Mouse (Mus musculus): ENCODE results near the gene Ifit1bl1. TPM values are rescaled to one million over a fixed set of nuclear protein-coding genes. Genes with fewer than 3 reads are reported as not detected.
"Not testable (repeated sequence)": the region's sequence is repeated elsewhere in the genome, so short reads cannot be mapped to it uniquely, and the experiment has no call there.

Gene Ifit1bl1
- polyA plus RNA-seq, 1 experiment = 0.40 TPM

DNA sequence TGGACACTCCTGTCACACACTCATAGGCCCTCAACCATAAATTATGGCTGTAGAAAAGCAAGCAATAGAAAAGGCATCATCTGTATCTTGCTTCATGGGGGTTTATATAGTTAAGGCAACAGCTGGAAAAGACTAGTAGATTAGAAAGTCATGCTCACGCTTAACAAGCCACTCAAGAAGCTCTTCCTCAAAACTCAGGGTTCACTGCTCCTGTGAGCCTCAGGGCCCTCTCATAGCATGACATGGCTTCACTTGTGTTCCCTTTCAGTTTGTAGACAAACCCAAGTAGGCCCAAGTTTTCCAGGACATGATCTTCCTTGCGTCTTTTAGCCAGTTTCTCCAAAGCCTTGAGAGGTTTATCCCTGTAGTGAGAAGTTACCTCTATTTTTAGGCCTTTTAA, 8.3 kb downstream of the Ifit1bl1 start:
- no peak overlapping the region for H3K27ac ChIP-seq (ENCODE audit: insufficient read depth, low read length)
- H3K4me3 ChIP-seq (ENCODE audit: insufficient read depth, low read length) = no peak overlapping the region
- peaks cover 1% of the 10 kb centered on the region; the same call in 1 of the 2 replicates for H3K4me1 ChIP-seq (ENCODE audit: control insufficient read depth, insufficient read depth, low read length)
- TF ChIP-seq CTCF (IDR thresholded peaks at IDR 0.05; ENCODE audit: borderline replicate concordance, insufficient read depth, low read length) = no peak

- TF ChIP-seq CTCF (IDR thresholded peaks at IDR 0.05; ENCODE audit: borderline replicate concordance, insufficient read depth, low read length) = no peak
- no peak for TF ChIP-seq POLR2A (IDR thresholded peaks at IDR 0.05; ENCODE audit: low read depth, low read length)
- Histone ChIP-seq H3K27ac (ENCODE audit: insufficient read depth, low read length) (no peak overlapping the region), H3K4me1 (ENCODE audit: control insufficient read depth, insufficient read depth, low read length) (no peaks in the 10 kb centered on the region), H3K4me3 (ENCODE audit: insufficient read depth, low read length) (no peak overlapping the region)
Observed at GRCm38 (mm10) chr19:34588959-34589358, 12.8 kb downstream of the Ifit1bl1 start.

DNA sequence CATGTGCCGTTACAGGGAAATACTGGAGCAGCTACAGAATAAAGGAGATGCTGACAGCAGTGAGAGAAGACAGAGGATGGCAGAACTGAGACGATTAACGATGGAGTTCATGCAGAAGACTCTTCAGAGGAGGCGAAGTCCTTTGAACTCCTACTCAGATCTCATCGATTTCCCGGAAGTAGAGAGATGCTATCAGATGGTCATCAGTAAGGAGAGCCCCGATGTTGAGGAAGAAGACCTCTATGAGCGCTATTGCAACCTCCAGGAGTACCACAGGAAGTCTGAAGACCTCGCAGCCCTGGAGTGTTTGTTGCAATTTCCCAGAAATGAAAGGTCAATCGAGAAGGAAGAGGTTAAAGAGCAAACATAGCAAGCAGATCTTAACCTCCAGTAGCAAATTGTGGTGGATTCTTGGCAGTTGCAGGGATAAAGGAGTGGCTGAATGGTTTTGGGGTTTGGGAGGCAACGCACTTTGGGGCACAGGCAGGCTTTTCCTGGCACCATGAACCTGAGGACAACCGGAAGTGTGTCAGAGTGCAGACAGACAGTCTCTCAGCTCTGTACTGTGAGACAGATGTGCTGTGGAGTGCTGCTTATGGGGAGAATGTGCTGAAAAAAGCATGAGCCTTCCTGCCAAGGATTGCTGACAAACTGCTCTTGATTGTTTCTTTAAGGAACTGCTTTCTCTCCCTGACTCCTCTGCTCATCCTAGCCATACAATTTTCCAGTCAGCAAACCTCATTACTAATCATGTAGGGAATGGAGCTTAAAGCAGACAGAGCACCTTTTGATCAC, 13.7 kb downstream of the Ifit1bl1 start:
- not testable (repeated sequence) for H3K4me3 ChIP-seq (ENCODE audit: insufficient read depth, low read length); H3K27ac ChIP-seq (ENCODE audit: insufficient read depth, low read length); H3K4me1 ChIP-seq (ENCODE audit: control insufficient read depth, insufficient read depth, low read length)

- not testable (repeated sequence) for H3K4me3 ChIP-seq (ENCODE audit: insufficient read depth, low read length); H3K4me1 ChIP-seq (ENCODE audit: control insufficient read depth, insufficient read depth, low read length)
Observed at GRCm38 (mm10) chr19:34585740-34586458, 15.9 kb downstream of the Ifit1bl1 start.

DNA sequence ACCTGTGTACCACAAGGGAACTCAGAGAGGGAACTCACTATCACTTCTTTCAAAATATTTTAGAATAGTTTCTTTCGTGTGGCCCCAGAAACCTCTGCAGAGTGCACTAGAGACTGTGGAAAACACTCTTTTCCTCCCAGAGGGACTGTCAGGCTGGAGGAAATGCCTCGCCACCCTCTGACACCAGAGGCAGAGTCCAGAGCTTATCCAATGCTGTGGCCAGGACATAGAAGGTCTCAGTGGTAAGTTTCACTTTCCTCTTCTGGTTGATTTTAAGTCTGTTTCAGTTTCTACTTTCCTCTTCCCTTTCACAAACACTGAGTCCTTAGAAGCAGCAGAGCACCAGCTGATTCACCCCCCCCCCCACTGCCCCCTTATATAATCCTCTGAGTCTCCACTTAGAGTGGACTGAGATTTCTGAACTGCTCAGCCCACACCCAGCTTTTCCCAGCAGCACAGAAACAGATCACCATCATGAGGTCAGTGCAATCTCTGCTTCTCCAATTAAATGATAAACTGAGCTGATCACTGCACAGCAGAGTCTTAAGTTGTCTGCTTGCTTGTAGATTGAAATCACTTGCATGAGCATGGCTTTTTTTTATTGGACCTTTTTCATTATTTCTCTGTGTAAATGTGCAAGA, 18.5 kb downstream of the Ifit1bl1 start, which contains the start of gene Ifit3:
Gene Ifit3, plus strand, starts transcription at position 406 of the 641 bp plus-strand sequence.
- not testable (repeated sequence) for H3K27ac ChIP-seq (ENCODE audit: insufficient read depth, low read length); H3K4me3 ChIP-seq (ENCODE audit: insufficient read depth, low read length); H3K4me1 ChIP-seq (ENCODE audit: control insufficient read depth, insufficient read depth, low read length)

More at GRCm38 (mm10) chr19:34585740-34586458, 15.9 kb downstream of the Ifit1bl1 start:
- H3K27ac ChIP-seq (ENCODE audit: insufficient read depth, low read length) = not testable (repeated sequence)

DNA sequence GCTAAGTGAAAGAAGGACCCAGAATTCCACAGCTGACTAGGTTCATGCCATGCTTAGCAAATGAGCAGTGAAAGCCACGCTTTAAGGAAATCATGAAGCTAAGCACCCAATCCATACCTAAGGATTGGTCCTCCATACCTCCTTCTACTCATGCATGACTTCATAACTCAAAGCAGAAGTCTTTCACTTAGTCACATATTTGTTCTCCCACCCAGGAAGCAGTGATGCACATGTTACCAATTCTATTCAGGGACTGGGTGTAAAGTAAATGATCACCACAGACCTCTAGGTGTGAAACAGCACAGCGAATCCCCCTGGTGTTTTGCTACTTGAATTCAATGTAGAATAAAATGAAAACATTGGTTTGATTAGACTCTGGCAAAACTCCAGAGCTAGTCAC, 19.1 kb downstream of the Ifit1bl1 start:
- not testable (repeated sequence) for H3K4me1 ChIP-seq (ENCODE audit: control insufficient read depth, insufficient read depth, low read length); H3K4me3 ChIP-seq (ENCODE audit: insufficient read depth, low read length); H3K27ac ChIP-seq (ENCODE audit: insufficient read depth, low read length)

DNA sequence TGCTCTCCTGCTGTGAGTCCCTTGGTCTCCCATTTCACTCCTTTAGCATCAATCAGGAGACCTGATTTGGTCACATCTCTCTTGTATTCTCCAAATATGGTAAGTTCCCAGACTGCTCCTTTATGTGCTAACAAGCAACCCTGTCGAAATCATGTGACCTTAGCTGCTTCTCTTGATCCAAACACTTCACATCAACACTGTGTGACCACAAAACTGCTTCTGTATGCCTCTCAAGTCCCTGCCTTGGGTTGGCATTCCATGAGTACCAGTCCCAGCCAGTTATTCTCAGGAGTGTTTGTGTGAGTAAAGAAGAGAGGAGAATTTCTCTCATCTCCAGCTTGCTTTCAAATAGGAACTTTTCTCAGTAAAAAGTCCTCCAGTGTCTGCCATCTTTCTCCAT, 24.6 kb downstream of the Ifit1bl1 start:
- Histone ChIP-seq H3K4me1 (ENCODE audit: control insufficient read depth, insufficient read depth, low read length) (peaks cover 2% of the 10 kb centered on the region; the same call in 1 of the 2 replicates), H3K4me3 (ENCODE audit: insufficient read depth, low read length) (no peak overlapping the region), H3K27ac (ENCODE audit: insufficient read depth, low read length) (no peak overlapping the region)
- TF ChIP-seq POLR2A (IDR thresholded peaks at IDR 0.05; ENCODE audit: low read depth, low read length) (no peak), CTCF (IDR thresholded peaks at IDR 0.05; ENCODE audit: borderline replicate concordance, insufficient read depth, low read length) (no peak)

DNA sequence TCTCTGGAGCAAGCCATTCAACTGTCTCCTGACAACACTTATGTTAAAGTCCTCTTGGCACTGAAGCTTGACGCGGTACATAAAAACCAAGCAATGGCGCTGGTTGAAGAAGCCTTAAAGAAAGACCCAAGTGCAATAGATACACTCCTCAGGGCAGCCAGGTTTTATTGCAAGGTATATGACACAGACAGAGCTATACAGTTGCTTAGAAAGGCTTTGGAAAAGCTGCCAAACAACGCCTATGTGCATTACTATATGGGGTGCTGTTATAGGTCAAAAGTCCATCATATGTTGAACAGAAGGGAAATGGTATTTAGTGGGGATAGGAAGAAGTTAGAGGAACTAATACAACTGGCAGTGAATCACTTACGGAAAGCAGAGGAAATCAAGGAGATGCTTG, 28.1 kb downstream of the Ifit1bl1 start:
- no peak overlapping the region for H3K27ac ChIP-seq (ENCODE audit: insufficient read depth, low read length)
- TF ChIP-seq CTCF (IDR thresholded peaks at IDR 0.05; ENCODE audit: borderline replicate concordance, insufficient read depth, low read length) (no peak), POLR2A (IDR thresholded peaks at IDR 0.05; ENCODE audit: low read depth, low read length) (no peak)
- peaks cover 4% of the 10 kb centered on the region for H3K4me1 ChIP-seq (ENCODE audit: control insufficient read depth, insufficient read depth, low read length)
- no peak overlapping the region for H3K4me3 ChIP-seq (ENCODE audit: insufficient read depth, low read length)

- H3K27ac ChIP-seq (ENCODE audit: insufficient read depth, low read length) = no peak overlapping the region
- peaks cover 4% of the 10 kb centered on the region for H3K4me1 ChIP-seq (ENCODE audit: control insufficient read depth, insufficient read depth, low read length)
- no peak for TF ChIP-seq POLR2A (IDR thresholded peaks at IDR 0.05; ENCODE audit: low read depth, low read length)
- no peak for TF ChIP-seq CTCF (IDR thresholded peaks at IDR 0.05; ENCODE audit: borderline replicate concordance, insufficient read depth, low read length)
- H3K4me3 ChIP-seq (ENCODE audit: insufficient read depth, low read length) = no peak overlapping the region
Observed at GRCm38 (mm10) chr19:34571080-34571479, 30.7 kb downstream of the Ifit1bl1 start.

- H3K4me3 ChIP-seq (ENCODE audit: insufficient read depth, low read length) = no peak overlapping the region
- no peak for TF ChIP-seq CTCF (IDR thresholded peaks at IDR 0.05; ENCODE audit: borderline replicate concordance, insufficient read depth, low read length)
- peaks cover 4% of the 10 kb centered on the region for H3K4me1 ChIP-seq (ENCODE audit: control insufficient read depth, insufficient read depth, low read length)
- no peak overlapping the region for H3K27ac ChIP-seq (ENCODE audit: insufficient read depth, low read length)
Observed at GRCm38 (mm10) chr19:34569896-34570476, 31.8 kb downstream of the Ifit1bl1 start.

Measured in embryonic fibroblast, embryonic 13.5 days (primary cell).